Mouse (Mus musculus) cerebellum, adult 9-10 months (tissue): ENCODE results near the gene Hlcs.

Experiments used
- DNase-seq: peaks from one replicate; pipeline ENCODE4 v3.0.0; 2022

The Hlcs gene

GRCm38 (mm10) chr16:94093151-94093863 is 220.1 kb downstream of the Hlcs start:
- no peak for DNase-seq

GRCm38 (mm10) chr16:94092511-94093150 is 220.7 kb downstream of the Hlcs start:
- DNase-seq: no peak

- no peak for DNase-seq
Measured at GRCm38 (mm10) chr16:94088819-94089692, 224.3 kb downstream of the Hlcs start.

GRCm38 (mm10) chr16:94088226-94088748 is 225.1 kb downstream of the Hlcs start:
- no peak for DNase-seq

- DNase-seq: no peak
Measured at GRCm38 (mm10) chr16:94087570-94088225, 225.7 kb downstream of the Hlcs start.

- DNase-seq: no peak
Measured at GRCm38 (mm10) chr16:94086701-94087569, 226.4 kb downstream of the Hlcs start.

- DNase-seq: no peak
Measured at GRCm38 (mm10) chr16:94085603-94086285, 227.6 kb downstream of the Hlcs start.

- DNase-seq: no peak
Measured at GRCm38 (mm10) chr16:94084711-94085602, 228.4 kb downstream of the Hlcs start, which contains the start of gene Sim2. Sim2 (plus strand) TSS chr16:94084931.

GRCm38 (mm10) chr16:94083848-94084525 is 229.4 kb downstream of the Hlcs start:
- no peak for DNase-seq

- no peak for DNase-seq
Measured at GRCm38 (mm10) chr16:94082960-94083847, 230.2 kb downstream of the Hlcs start.

- no peak for DNase-seq
Measured at GRCm38 (mm10) chr16:94081996-94082708, 231.2 kb downstream of the Hlcs start.

- no peak for DNase-seq
Measured at GRCm38 (mm10) chr16:94081596-94081995, 231.8 kb downstream of the Hlcs start.

GRCm38 (mm10) chr16:94079856-94080555 is 233.4 kb downstream of the Hlcs start:
- no peak for DNase-seq

- DNase-seq: no peak
Measured at GRCm38 (mm10) chr16:94079075-94079855, 234.1 kb downstream of the Hlcs start.
